Mouse (Mus musculus) 416B (cell line): Measurements from ENCODE around the gene Gm4181.
"Not testable (repeated sequence)": the region's sequence is repeated elsewhere in the genome, so short reads cannot be mapped to it uniquely, and the experiment has no call there.

Experiments used
- DNase-seq: peaks from one replicate; pipeline ENCODE4 v3.0.0; 2011; ENCODE audit warnings: low read depth

Gene Gm4181

GRCm38 (mm10) chr14:51635566-51635965 is at the start of gene Gm4181:
Gene Gm4181, minus strand, starts transcription at chr14:51635666.
- not testable (repeated sequence) for DNase-seq

- no peak for DNase-seq
These were observed 41.8 kb upstream of the Gm4181 start for GRCm38 (mm10) chr14:51677269-51677668.

- not testable (repeated sequence) for DNase-seq
These were observed 3.0 kb downstream of the Gm4181 start for GRCm38 (mm10) chr14:51632426-51632825.

- no peak for DNase-seq
These were observed 24.3 kb downstream of the Gm4181 start, which contains the start of gene Gm17078 for GRCm38 (mm10) chr14:51611210-51611609. Gene Gm17078, minus strand, starts transcription at chr14:51611310.

GRCm38 (mm10) chr14:51592039-51592438 is 43.4 kb downstream of the Gm4181 start, which contains the start of gene Gm17174:
Gene Gm17174, minus strand, starts transcription at chr14:51592139.
- DNase-seq = not testable (repeated sequence)
